Mouse (Mus musculus): ENCODE measurements around the gene Xrcc6. TPM values are rescaled to one million over a fixed set of nuclear protein-coding genes. Genes with fewer than 3 reads are reported as not detected.

The Xrcc6 gene
- polyA plus RNA-seq, 1 experiment from 2014 or later, result 43.4 TPM

GRCm38 (mm10) chr15:82069898-82070297 is 82.3 kb downstream of the Xrcc6 start, which contains the start of gene Mei1:
Gene Mei1, plus strand, starts transcription at chr15:82069996.
- H3K9ac ChIP-seq, result peak within 1 kb of the TSS; percentile 24; the same call in 1 of the 2 replicates
- whole genome bisulfite sequencing, result 21% methylated on average over 40 of the region's 40 CpGs

GRCm38 (mm10) chr15:82071816-82072469 is 84.3 kb downstream of the Xrcc6 start:
- Histone ChIP-seq H3K9ac (no peak overlapping the region), H3K36me3 (no peaks in the 10 kb centered on the region), H3K4me3 (no peak overlapping the region), H3K4me1 (replicated peaks) (peaks cover 6% of the 10 kb centered on the region; the same call in 1 of the 2 replicates), H3K4me2 (no peak overlapping the region), H3K9me3 (no peaks in the 10 kb centered on the region), H3K27me3 (peaks cover 50% of the 10 kb centered on the region), H3K27ac (no peak overlapping the region)
- no peak for ATAC-seq (ENCODE audit: low FRiP score)
- 91% methylated on average over 26 of the region's 26 CpGs for WGBS

More at GRCm38 (mm10) chr15:82069898-82070297, 82.3 kb downstream of the Xrcc6 start, which contains the start of gene Mei1:
- Histone ChIP-seq H3K4me1 (replicated peaks) (peaks cover 6% of the 10 kb centered on the region; the same call in 1 of the 2 replicates), H3K27ac (no peak within 1 kb of the TSS), H3K4me2 (peak within 1 kb of the TSS; percentile 47), H3K27me3 (peaks cover 60% of the 10 kb centered on the region), H3K4me3 (peak within 1 kb of the TSS; percentile 27), H3K36me3 (no peaks in the 10 kb centered on the region), H3K9me3 (no peaks in the 10 kb centered on the region)
- no peak for ATAC-seq (ENCODE audit: low FRiP score)

GRCm38 (mm10) chr15:82073490-82073889 is 85.9 kb downstream of the Xrcc6 start:
- 93% methylated on average over 7 of the region's 7 CpGs for WGBS
- Histone ChIP-seq H3K4me3 (no peak overlapping the region), H3K27ac (no peak overlapping the region), H3K36me3 (no peaks in the 10 kb centered on the region), H3K4me1 (replicated peaks) (peaks cover 6% of the 10 kb centered on the region; the same call in 1 of the 2 replicates), H3K4me2 (no peak overlapping the region), H3K27me3 (peaks cover 40% of the 10 kb centered on the region), H3K9me3 (no peaks in the 10 kb centered on the region), H3K9ac (no peak overlapping the region)
- ATAC-seq (ENCODE audit: low FRiP score), result no peak

- ATAC-seq (ENCODE audit: low FRiP score), result no peak
- no peaks in the 10 kb centered on the region for H3K4me1 ChIP-seq (replicated peaks)
- no peak overlapping the region for H3K4me2 ChIP-seq
- no peaks in the 10 kb centered on the region for H3K9me3 ChIP-seq
- 70% methylated on average over 10 of the region's 10 CpGs for WGBS
- no peak overlapping the region for H3K4me3 ChIP-seq
- H3K27me3 ChIP-seq, result no peaks in the 10 kb centered on the region
- H3K9ac ChIP-seq, result no peak overlapping the region
- H3K36me3 ChIP-seq, result no peaks in the 10 kb centered on the region
- H3K27ac ChIP-seq, result no peak overlapping the region
Observed at GRCm38 (mm10) chr15:82079883-82080282, 92.2 kb downstream of the Xrcc6 start.

- Histone ChIP-seq H3K9me3 (no peaks in the 10 kb centered on the region), H3K27ac (no peak overlapping the region), H3K36me3 (no peaks in the 10 kb centered on the region), H3K4me2 (no peak overlapping the region), H3K9ac (no peak overlapping the region), H3K4me1 (replicated peaks) (no peaks in the 10 kb centered on the region), H3K4me3 (no peak overlapping the region), H3K27me3 (peaks cover 3% of the 10 kb centered on the region; the same call in 1 of the 2 replicates)
- 37% methylated on average over 7 of the region's 7 CpGs for WGBS
- ATAC-seq (ENCODE audit: low FRiP score), result no peak
Observed at GRCm38 (mm10) chr15:82081161-82081560, 93.5 kb downstream of the Xrcc6 start.

- 0 out of 2 replicates have a peak, but pooled peaks cover 2% of the 10 kb centered on the region for H3K4me1 ChIP-seq (replicated peaks)
- no peak overlapping the region for H3K27ac ChIP-seq
- peaks cover 7% of the 10 kb centered on the region; the same call in 1 of the 2 replicates for H3K27me3 ChIP-seq
- H3K9me3 ChIP-seq, result no peaks in the 10 kb centered on the region
- no peaks in the 10 kb centered on the region for H3K36me3 ChIP-seq
- ATAC-seq (ENCODE audit: low FRiP score), result no peak
- no peak overlapping the region for H3K4me3 ChIP-seq
- WGBS, result 84% methylated on average over 9 of the region's 9 CpGs
- H3K9ac ChIP-seq, result no peak overlapping the region
- H3K4me2 ChIP-seq, result no peak overlapping the region
Observed at GRCm38 (mm10) chr15:82085606-82086005, 98.0 kb downstream of the Xrcc6 start.

GRCm38 (mm10) chr15:82086131-82086530 is 98.5 kb downstream of the Xrcc6 start:
- Histone ChIP-seq H3K36me3 (no peaks in the 10 kb centered on the region), H3K4me1 (replicated peaks) (0 out of 2 replicates have a peak, but pooled peaks cover 2% of the 10 kb centered on the region), H3K27me3 (peaks cover 7% of the 10 kb centered on the region; the same call in 1 of the 2 replicates), H3K4me3 (no peak overlapping the region), H3K27ac (no peak overlapping the region), H3K4me2 (no peak overlapping the region), H3K9me3 (no peaks in the 10 kb centered on the region), H3K9ac (no peak overlapping the region)
- no peak for ATAC-seq (ENCODE audit: low FRiP score)
- 81% methylated on average over 12 of the region's 12 CpGs for WGBS

GRCm38 (mm10) chr15:82087266-82087665 is 99.6 kb downstream of the Xrcc6 start:
- no peak overlapping the region for H3K9ac ChIP-seq
- H3K4me1 ChIP-seq (replicated peaks), result 0 out of 2 replicates have a peak, but pooled peaks cover 2% of the 10 kb centered on the region
- H3K4me2 ChIP-seq, result no peak overlapping the region
- H3K4me3 ChIP-seq, result no peak overlapping the region
- no peaks in the 10 kb centered on the region for H3K36me3 ChIP-seq
- WGBS, result 9% methylated on average over 10 of the region's 10 CpGs
- no peak for ATAC-seq (ENCODE audit: low FRiP score)
- no peaks in the 10 kb centered on the region for H3K9me3 ChIP-seq
- peaks cover 7% of the 10 kb centered on the region; the same call in 1 of the 2 replicates for H3K27me3 ChIP-seq
- no peak overlapping the region for H3K27ac ChIP-seq

Other genes with a start within 250 kb of the Xrcc6 start
- gene Zc3h7b, start 242.8 kb upstream of the Xrcc6 start, polyA plus RNA-seq (2015; fragmentation: Nextera tagmentation; extraction: Ambion mirVana), result 42.6 and 46.8 TPM in 2 replicates
- gene Rangap1, start 242.3 kb upstream of the Xrcc6 start, polyA plus RNA-seq (2015; fragmentation: Nextera tagmentation; extraction: Ambion mirVana), result 129 and 140 TPM in 2 replicates
- 22.3 and 22.4 TPM in 2 replicates for gene Tef, start 185.4 kb upstream of the Xrcc6 start, polyA plus RNA-seq (2015; fragmentation: Nextera tagmentation; extraction: Ambion mirVana)
- gene Tob2, start 129.0 kb upstream of the Xrcc6 start, polyA plus RNA-seq (2015; fragmentation: Nextera tagmentation; extraction: Ambion mirVana), result 15.6 and 15.7 TPM in 2 replicates
- 123 and 125 TPM in 2 replicates for gene Phf5a, start 115.9 kb upstream of the Xrcc6 start, polyA plus RNA-seq (2015; fragmentation: Nextera tagmentation; extraction: Ambion mirVana)
- gene Aco2, start 115.5 kb upstream of the Xrcc6 start, polyA plus RNA-seq (2015; fragmentation: Nextera tagmentation; extraction: Ambion mirVana), result 237 and 248 TPM in 2 replicates
- gene Polr3h, start 61.6 kb upstream of the Xrcc6 start, polyA plus RNA-seq (2015; fragmentation: Nextera tagmentation; extraction: Ambion mirVana), result 73.3 and 76.8 TPM in 2 replicates
- 130 and 137 TPM in 2 replicates for gene Csdc2, start 51.1 kb upstream of the Xrcc6 start, polyA plus RNA-seq (2015; fragmentation: Nextera tagmentation; extraction: Ambion mirVana)
- gene Pmm1, start 26.9 kb upstream of the Xrcc6 start, polyA plus RNA-seq (2015; fragmentation: Nextera tagmentation; extraction: Ambion mirVana), result 62.9 and 65.3 TPM in 2 replicates
- gene 1700029P11Rik, start 7.3 kb upstream of the Xrcc6 start, polyA plus RNA-seq (2015; fragmentation: Nextera tagmentation; extraction: Ambion mirVana), result not detected in 2 replicates
- gene Desi1, start 46.0 kb downstream of the Xrcc6 start, polyA plus RNA-seq (2015; fragmentation: Nextera tagmentation; extraction: Ambion mirVana), result 42.2 and 45.1 TPM in 2 replicates
- 225 and 241 TPM in 2 replicates for gene Snu13, start 59.8 kb downstream of the Xrcc6 start, polyA plus RNA-seq (2015; fragmentation: Nextera tagmentation; extraction: Ambion mirVana)
- gene 4930407I10Rik, start 71.3 kb downstream of the Xrcc6 start, polyA plus RNA-seq (2015; fragmentation: Nextera tagmentation; extraction: Ambion mirVana), result not detected in 2 replicates
- 0.05 TPM in 1 of 2 replicates, not detected in the other for gene Mei1, start 82.2 kb downstream of the Xrcc6 start, polyA plus RNA-seq (2015; fragmentation: Nextera tagmentation; extraction: Ambion mirVana)
- gene Ccdc134, start 140.1 kb downstream of the Xrcc6 start, polyA plus RNA-seq (2015; fragmentation: Nextera tagmentation; extraction: Ambion mirVana), result 13.0 and 14.8 TPM in 2 replicates
- gene Srebf2, start 159.3 kb downstream of the Xrcc6 start, polyA plus RNA-seq (2015; fragmentation: Nextera tagmentation; extraction: Ambion mirVana), result 179 and 193 TPM in 2 replicates
- gene Shisa8, start 225.0 kb downstream of the Xrcc6 start, polyA plus RNA-seq (2015; fragmentation: Nextera tagmentation; extraction: Ambion mirVana), result 0.93 and 1.8 TPM in 2 replicates
- gene Tnfrsf13c, start 236.5 kb downstream of the Xrcc6 start, polyA plus RNA-seq (2015; fragmentation: Nextera tagmentation; extraction: Ambion mirVana), result not detected in 2 replicates

All from hindbrain, embryonic 13.5 days (tissue).